Mouse (Mus musculus): Measurements from ENCODE around the gene Ccl24.
"Not testable (repeated sequence)": the region's sequence is repeated elsewhere in the genome, so short reads cannot be mapped to it uniquely, and the experiment has no call there.

DNA sequence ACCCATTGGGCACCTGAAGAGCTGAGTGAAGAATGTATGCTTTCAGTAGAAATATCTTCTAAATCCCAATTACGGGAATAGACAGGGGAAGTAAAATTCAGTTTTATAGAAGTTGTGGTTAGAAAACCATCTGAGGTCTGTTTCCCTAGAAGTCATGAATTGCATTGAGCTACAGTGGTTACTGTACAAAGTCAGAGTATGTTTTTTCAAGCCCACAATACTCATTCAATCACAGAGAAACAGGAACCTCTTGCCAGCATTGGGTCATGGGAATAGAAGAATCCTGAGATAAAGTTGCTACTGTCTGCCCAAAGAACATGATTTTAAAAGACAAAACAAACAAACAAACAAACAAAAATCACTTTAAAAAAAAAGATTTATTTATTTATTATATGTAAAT lies 31.8 kb upstream of the Ccl24 start:
- TF ChIP-seq TAL1 (conservative IDR thresholded peaks at IDR 0.05; ENCODE audit: low read depth, low read length); CTCF (IDR thresholded peaks at IDR 0.05; ENCODE audit: low read depth, low read length); GATA1 (IDR thresholded peaks at IDR 0.05; ENCODE audit: borderline replicate concordance, low read length); GATA2 (IDR thresholded peaks at IDR 0.05; ENCODE audit: borderline replicate concordance, low read depth, low read length); POLR2AphosphoS5 (IDR thresholded peaks at IDR 0.05; ENCODE audit: insufficient replicate concordance, low read depth, low read length): not testable (repeated sequence)
